Mouse (Mus musculus): ENCODE data around the gene Kri1. TPM values are rescaled to one million over a fixed set of nuclear protein-coding genes. Genes with fewer than 3 reads are reported as not detected.

Gene Kri1
- polyA plus RNA-seq, 2 experiments, result 13.7 to 43.2 TPM

- no peak for DNase-seq (ENCODE audit: low spot score)
- no peaks in the 10 kb centered on the region for H3K9me3 ChIP-seq (ENCODE audit: control insufficient read depth, low read length)
- H3K27me3 ChIP-seq (ENCODE audit: control insufficient read depth, insufficient read depth, low read length), result peaks cover 47% of the 10 kb centered on the region
- no peaks in the 10 kb centered on the region for H3K36me3 ChIP-seq (ENCODE audit: control insufficient read depth, insufficient read depth, low read length)
- no peak overlapping the region for H3K27ac ChIP-seq (replicated peaks; ENCODE audit: low read depth, low read length)
- WGBS, result 42% methylated on average over 2 of the region's 2 CpGs
- no peak for ATAC-seq (ENCODE audit: low FRiP score, low read depth)
- no peak for TF ChIP-seq POLR2A (IDR thresholded peaks at IDR 0.05; ENCODE audit: borderline replicate concordance, extremely low read depth, insufficient read depth, insufficient read length)
- no peak overlapping the region for H3K4me2 ChIP-seq (replicated peaks; ENCODE audit: low read depth, low read length, severe bottlenecking)
- no peaks in the 10 kb centered on the region for H3K4me1 ChIP-seq (ENCODE audit: control insufficient read depth, insufficient read depth, low read length)
- H3K4me3 ChIP-seq (replicated peaks; ENCODE audit: low read length), result no peak overlapping the region
- no peak overlapping the region for H3K9ac ChIP-seq (ENCODE audit: low read depth, low read length, severe bottlenecking)
Measured at GRCm38 (mm10) chr9:21250509-21250908, 37.3 kb downstream of the Kri1 start.

- DNase-seq (ENCODE audit: low spot score) (no peak), ATAC-seq (ENCODE audit: low FRiP score, low read depth) (peak; percentile 45; the same call in 1 of the 2 replicates)
- Histone ChIP-seq H3K36me3 (ENCODE audit: control insufficient read depth, insufficient read depth, low read length) (no peaks in the 10 kb centered on the region), H3K4me2 (replicated peaks; ENCODE audit: low read depth, low read length, severe bottlenecking) (no peak overlapping the region), H3K27me3 (ENCODE audit: control insufficient read depth, insufficient read depth, low read length) (peaks cover 53% of the 10 kb centered on the region), H3K4me1 (ENCODE audit: control insufficient read depth, insufficient read depth, low read length) (no peaks in the 10 kb centered on the region), H3K9me3 (ENCODE audit: control insufficient read depth, low read length) (no peaks in the 10 kb centered on the region), H3K4me3 (replicated peaks; ENCODE audit: low read length) (no peak overlapping the region), H3K27ac (replicated peaks; ENCODE audit: low read depth, low read length) (no peak overlapping the region), H3K9ac (ENCODE audit: low read depth, low read length, severe bottlenecking) (no peak overlapping the region)
- WGBS, result 22% methylated on average over 17 of the region's 17 CpGs
- TF ChIP-seq POLR2A (IDR thresholded peaks at IDR 0.05; ENCODE audit: borderline replicate concordance, extremely low read depth, insufficient read depth, insufficient read length), result no peak
Measured at GRCm38 (mm10) chr9:21249629-21250508, 37.9 kb downstream of the Kri1 start.

- no peak for TF ChIP-seq POLR2A (IDR thresholded peaks at IDR 0.05; ENCODE audit: borderline replicate concordance, extremely low read depth, insufficient read depth, insufficient read length)
- no peak for DNase-seq (ENCODE audit: low spot score)
- H3K27ac ChIP-seq (replicated peaks; ENCODE audit: low read depth, low read length), result no peak within 1 kb of the TSS
- peak within 1 kb of the TSS; percentile 27 for H3K4me3 ChIP-seq (replicated peaks; ENCODE audit: low read length)
- H3K4me2 ChIP-seq (replicated peaks; ENCODE audit: low read depth, low read length, severe bottlenecking), result peak within 1 kb of the TSS; percentile 42
- H3K27me3 ChIP-seq (ENCODE audit: control insufficient read depth, insufficient read depth, low read length), result peaks cover 69% of the 10 kb centered on the region
- WGBS, result 3% methylated on average over 22 of the region's 30 CpGs
- H3K9ac ChIP-seq (ENCODE audit: low read depth, low read length, severe bottlenecking), result no peak within 1 kb of the TSS
- H3K36me3 ChIP-seq (ENCODE audit: control insufficient read depth, insufficient read depth, low read length), result no peaks in the 10 kb centered on the region
- H3K4me1 ChIP-seq (ENCODE audit: control insufficient read depth, insufficient read depth, low read length), result peaks cover 6% of the 10 kb centered on the region; the same call in 1 of the 2 replicates
- H3K9me3 ChIP-seq (ENCODE audit: control insufficient read depth, low read length), result no peaks in the 10 kb centered on the region
- ATAC-seq (ENCODE audit: low FRiP score, low read depth), result no peak
Measured at GRCm38 (mm10) chr9:21248326-21248725, 39.4 kb downstream of the Kri1 start, which contains the start of gene S1pr5. S1pr5 (minus strand) TSS chr9:21248443.

- 79% methylated on average over 1 of the region's 1 CpGs for WGBS
- Histone ChIP-seq H3K4me2 (replicated peaks; ENCODE audit: low read depth, low read length, severe bottlenecking) (no peak overlapping the region), H3K9ac (ENCODE audit: low read depth, low read length, severe bottlenecking) (no peak overlapping the region), H3K4me3 (replicated peaks; ENCODE audit: low read length) (no peak overlapping the region), H3K27ac (replicated peaks; ENCODE audit: low read depth, low read length) (no peak overlapping the region), H3K4me1 (ENCODE audit: control insufficient read depth, insufficient read depth, low read length) (peaks cover 6% of the 10 kb centered on the region; the same call in 1 of the 2 replicates), H3K27me3 (ENCODE audit: control insufficient read depth, insufficient read depth, low read length) (peaks cover 81% of the 10 kb centered on the region), H3K9me3 (ENCODE audit: control insufficient read depth, low read length) (no peaks in the 10 kb centered on the region), H3K36me3 (ENCODE audit: control insufficient read depth, insufficient read depth, low read length) (no peaks in the 10 kb centered on the region)
- DNase-seq (ENCODE audit: low spot score), result no peak
- ATAC-seq (ENCODE audit: low FRiP score, low read depth), result no peak
- no peak for TF ChIP-seq POLR2A (IDR thresholded peaks at IDR 0.05; ENCODE audit: borderline replicate concordance, extremely low read depth, insufficient read depth, insufficient read length)
Measured at GRCm38 (mm10) chr9:21246342-21246741, 41.4 kb downstream of the Kri1 start.

GRCm38 (mm10) chr9:21245113-21245487, 42.7 kb downstream of the Kri1 start:
- peak overlapping the region; percentile 56 for H3K9ac ChIP-seq (ENCODE audit: low read depth, low read length, severe bottlenecking)
- H3K27ac ChIP-seq (replicated peaks; ENCODE audit: low read depth, low read length), result no peak overlapping the region
- 3% methylated on average over 16 of the region's 16 CpGs for WGBS
- H3K4me1 ChIP-seq (ENCODE audit: control insufficient read depth, insufficient read depth, low read length), result peaks cover 6% of the 10 kb centered on the region; the same call in 1 of the 2 replicates
- H3K27me3 ChIP-seq (ENCODE audit: control insufficient read depth, insufficient read depth, low read length), result peaks cover 75% of the 10 kb centered on the region
- ATAC-seq (ENCODE audit: low FRiP score, low read depth) (no peak), DNase-seq (ENCODE audit: low spot score) (no peak)
- H3K9me3 ChIP-seq (ENCODE audit: control insufficient read depth, low read length), result no peaks in the 10 kb centered on the region
- no peaks in the 10 kb centered on the region for H3K36me3 ChIP-seq (ENCODE audit: control insufficient read depth, insufficient read depth, low read length)
- TF ChIP-seq POLR2A (IDR thresholded peaks at IDR 0.05; ENCODE audit: borderline replicate concordance, extremely low read depth, insufficient read depth, insufficient read length), result no peak
- H3K4me3 ChIP-seq (replicated peaks; ENCODE audit: low read length), result peak overlapping the region; percentile 49
- H3K4me2 ChIP-seq (replicated peaks; ENCODE audit: low read depth, low read length, severe bottlenecking), result peak overlapping the region; percentile 92

All from limb, embryonic 14.5 days (tissue).